Mouse (Mus musculus): ENCODE measurements around the gene Stom. TPM values are rescaled to one million over a fixed set of nuclear protein-coding genes. Genes with fewer than 3 reads are reported as not detected.
A peak's percentile ranks its signal among the peaks of the same experiment; 100 is the strongest.

Stom gene
- polyA plus RNA-seq, 1 experiment from 2014 or later, result 62.7 TPM

- no peak overlapping the region for H3K4me3 ChIP-seq (ENCODE audit: low read depth, low read length)
- no peak overlapping the region for H3K9ac ChIP-seq (ENCODE audit: low read length)
- peaks cover 19% of the 10 kb centered on the region for H3K4me1 ChIP-seq (replicated peaks; ENCODE audit: control insufficient read depth, insufficient read depth, low read length)
- H3K27ac ChIP-seq (ENCODE audit: low read depth), result peak overlapping the region; percentile 19; the same call in 1 of the 2 replicates
- 88% methylated on average over 3 of the region's 3 CpGs for WGBS
- no peak for DNase-seq (ENCODE audit: low spot score)
- peaks cover 15% of the 10 kb centered on the region for H3K27me3 ChIP-seq (replicated peaks; ENCODE audit: control insufficient read depth, insufficient read depth, low read length)
- no peaks in the 10 kb centered on the region for H3K36me3 ChIP-seq (ENCODE audit: control insufficient read depth, insufficient read depth, low read length)
- H3K4me2 ChIP-seq (ENCODE audit: low read length), result no peak overlapping the region
- no peaks in the 10 kb centered on the region for H3K9me3 ChIP-seq (ENCODE audit: control insufficient read depth, low read length)
- ATAC-seq (replicated peaks; ENCODE audit: low FRiP score, low TSS enrichment, low read depth), result no peak
These were observed 59.1 kb downstream of the Stom start for GRCm38 (mm10) chr2:35277686-35278085.

DNA sequence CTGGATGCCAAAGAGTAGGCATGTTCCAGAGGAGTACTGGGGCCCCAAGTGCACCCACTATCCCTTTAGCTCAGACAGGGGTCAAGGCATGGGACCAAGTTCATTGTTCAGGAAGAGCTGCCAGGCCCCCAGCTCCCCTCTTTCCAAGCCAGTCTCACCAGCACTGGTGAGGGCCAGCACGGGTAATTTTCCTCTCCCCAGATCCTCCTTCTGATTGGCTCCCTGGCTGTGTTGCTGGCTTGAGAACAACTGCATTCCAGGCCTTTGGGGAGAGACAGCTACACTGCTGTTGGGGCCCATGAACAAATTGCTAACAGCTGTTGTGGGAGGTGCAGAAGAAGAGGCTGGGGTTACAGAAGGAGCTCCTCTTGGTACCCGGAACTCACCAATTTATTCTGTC lies 63.2 kb downstream of the Stom start:
- no peak overlapping the region for H3K4me2 ChIP-seq (ENCODE audit: low read length)
- H3K27me3 ChIP-seq (replicated peaks; ENCODE audit: control insufficient read depth, insufficient read depth, low read length), result no peaks in the 10 kb centered on the region
- no peak overlapping the region for H3K4me3 ChIP-seq (ENCODE audit: low read depth, low read length)
- no peak overlapping the region for H3K9ac ChIP-seq (ENCODE audit: low read length)
- H3K9me3 ChIP-seq (ENCODE audit: control insufficient read depth, low read length), result no peaks in the 10 kb centered on the region
- peak overlapping the region; percentile 69; the same call in 1 of the 2 replicates for H3K27ac ChIP-seq (ENCODE audit: low read depth)
- peaks cover 31% of the 10 kb centered on the region for H3K4me1 ChIP-seq (replicated peaks; ENCODE audit: control insufficient read depth, insufficient read depth, low read length)
- DNase-seq (ENCODE audit: low spot score), result no peak
- no peaks in the 10 kb centered on the region for H3K36me3 ChIP-seq (ENCODE audit: control insufficient read depth, insufficient read depth, low read length)
- 21% methylated on average over 2 of the region's 2 CpGs for WGBS
- ATAC-seq (replicated peaks; ENCODE audit: low FRiP score, low TSS enrichment, low read depth), result no peak; the same call in 1 of the 2 replicates

- WGBS, result 86% methylated on average over 6 of the region's 6 CpGs
- no peaks in the 10 kb centered on the region for H3K27me3 ChIP-seq (replicated peaks; ENCODE audit: control insufficient read depth, insufficient read depth, low read length)
- DNase-seq (ENCODE audit: low spot score) (no peak), ATAC-seq (replicated peaks; ENCODE audit: low FRiP score, low TSS enrichment, low read depth) (no peak)
- no peak overlapping the region for H3K4me2 ChIP-seq (ENCODE audit: low read length)
- H3K9me3 ChIP-seq (ENCODE audit: control insufficient read depth, low read length), result no peaks in the 10 kb centered on the region
- H3K9ac ChIP-seq (ENCODE audit: low read length), result no peak overlapping the region
- peak overlapping the region; percentile 69; the same call in 1 of the 2 replicates for H3K27ac ChIP-seq (ENCODE audit: low read depth)
- H3K4me3 ChIP-seq (ENCODE audit: low read depth, low read length), result no peak overlapping the region
- no peaks in the 10 kb centered on the region for H3K36me3 ChIP-seq (ENCODE audit: control insufficient read depth, insufficient read depth, low read length)
- peaks cover 38% of the 10 kb centered on the region for H3K4me1 ChIP-seq (replicated peaks; ENCODE audit: control insufficient read depth, insufficient read depth, low read length)
These were observed 63.9 kb downstream of the Stom start for GRCm38 (mm10) chr2:35272881-35273280.

GRCm38 (mm10) chr2:35271817-35272216 lies 65.0 kb downstream of the Stom start:
- Histone ChIP-seq H3K9me3 (ENCODE audit: control insufficient read depth, low read length) (no peaks in the 10 kb centered on the region), H3K4me3 (ENCODE audit: low read depth, low read length) (no peak overlapping the region), H3K27ac (ENCODE audit: low read depth) (peak overlapping the region; percentile 51; the same call in 1 of the 2 replicates), H3K4me2 (ENCODE audit: low read length) (no peak overlapping the region), H3K27me3 (replicated peaks; ENCODE audit: control insufficient read depth, insufficient read depth, low read length) (no peaks in the 10 kb centered on the region), H3K4me1 (replicated peaks; ENCODE audit: control insufficient read depth, insufficient read depth, low read length) (peaks cover 45% of the 10 kb centered on the region), H3K9ac (ENCODE audit: low read length) (no peak overlapping the region), H3K36me3 (ENCODE audit: control insufficient read depth, insufficient read depth, low read length) (no peaks in the 10 kb centered on the region)
- no peak for DNase-seq (ENCODE audit: low spot score)
- no peak for ATAC-seq (replicated peaks; ENCODE audit: low FRiP score, low TSS enrichment, low read depth)
- 44% methylated on average over 2 of the region's 2 CpGs for WGBS

- Histone ChIP-seq H3K36me3 (ENCODE audit: control insufficient read depth, insufficient read depth, low read length) (no peaks in the 10 kb centered on the region), H3K4me1 (replicated peaks; ENCODE audit: control insufficient read depth, insufficient read depth, low read length) (peaks cover 57% of the 10 kb centered on the region), H3K4me3 (ENCODE audit: low read depth, low read length) (no peak overlapping the region), H3K9me3 (ENCODE audit: control insufficient read depth, low read length) (no peaks in the 10 kb centered on the region), H3K9ac (ENCODE audit: low read length) (no peak overlapping the region), H3K27me3 (replicated peaks; ENCODE audit: control insufficient read depth, insufficient read depth, low read length) (no peaks in the 10 kb centered on the region), H3K27ac (ENCODE audit: low read depth) (0 out of 2 replicates have a peak overlapping the region, but pooled peaks have one; percentile 2), H3K4me2 (ENCODE audit: low read length) (no peak overlapping the region)
- ATAC-seq (replicated peaks; ENCODE audit: low FRiP score, low TSS enrichment, low read depth) (no peak), DNase-seq (ENCODE audit: low spot score) (peak; percentile 74)
- WGBS, result 17% methylated on average over 10 of the region's 10 CpGs
These were observed 66.2 kb downstream of the Stom start for GRCm38 (mm10) chr2:35270531-35270984.

DNA sequence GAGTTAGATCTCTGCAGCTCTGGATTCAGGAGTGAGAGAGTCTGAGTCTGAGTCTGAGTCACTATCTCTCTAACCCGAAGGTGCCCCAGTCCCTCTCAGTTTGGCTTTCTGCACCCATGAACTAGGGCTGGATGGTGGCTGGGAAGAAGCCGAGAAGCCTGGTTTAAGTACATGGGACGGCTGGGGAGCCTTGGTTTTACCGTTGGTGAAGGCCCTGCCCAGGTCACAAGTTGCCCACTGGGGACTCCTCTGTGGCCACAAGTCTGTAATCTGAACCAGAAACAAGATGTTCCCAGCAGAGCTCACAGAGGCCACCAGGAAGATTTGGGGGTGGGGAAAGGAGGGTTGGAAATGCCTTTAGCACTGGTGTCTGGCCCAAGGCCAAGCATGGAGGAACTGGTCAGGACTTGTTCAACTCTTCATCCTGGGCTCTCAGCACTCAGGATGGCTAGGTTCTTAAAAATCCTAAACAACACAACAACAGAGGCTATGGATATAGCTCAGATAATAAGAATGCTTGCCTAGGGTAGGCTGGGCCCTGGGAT lies 67.0 kb downstream of the Stom start:
- H3K4me3 ChIP-seq (ENCODE audit: low read depth, low read length), result no peak overlapping the region
- ATAC-seq (replicated peaks; ENCODE audit: low FRiP score, low TSS enrichment, low read depth) (no peak), DNase-seq (ENCODE audit: low spot score) (no peak)
- WGBS, result 83% methylated on average over 4 of the region's 4 CpGs
- H3K27me3 ChIP-seq (replicated peaks; ENCODE audit: control insufficient read depth, insufficient read depth, low read length), result no peaks in the 10 kb centered on the region
- no peaks in the 10 kb centered on the region for H3K36me3 ChIP-seq (ENCODE audit: control insufficient read depth, insufficient read depth, low read length)
- no peaks in the 10 kb centered on the region for H3K9me3 ChIP-seq (ENCODE audit: control insufficient read depth, low read length)
- no peak overlapping the region for H3K9ac ChIP-seq (ENCODE audit: low read length)
- H3K4me2 ChIP-seq (ENCODE audit: low read length), result no peak overlapping the region
- no peak overlapping the region for H3K27ac ChIP-seq (ENCODE audit: low read depth)
- H3K4me1 ChIP-seq (replicated peaks; ENCODE audit: control insufficient read depth, insufficient read depth, low read length), result peaks cover 60% of the 10 kb centered on the region

GRCm38 (mm10) chr2:35269136-35269535 lies 67.6 kb downstream of the Stom start:
- ATAC-seq (replicated peaks; ENCODE audit: low FRiP score, low TSS enrichment, low read depth) (no peak), DNase-seq (ENCODE audit: low spot score) (no peak)
- Histone ChIP-seq H3K9me3 (ENCODE audit: control insufficient read depth, low read length) (no peaks in the 10 kb centered on the region), H3K27me3 (replicated peaks; ENCODE audit: control insufficient read depth, insufficient read depth, low read length) (no peaks in the 10 kb centered on the region), H3K4me3 (ENCODE audit: low read depth, low read length) (no peak overlapping the region), H3K9ac (ENCODE audit: low read length) (no peak overlapping the region), H3K27ac (ENCODE audit: low read depth) (0 out of 2 replicates have a peak overlapping the region, but pooled peaks have one; percentile 67), H3K36me3 (ENCODE audit: control insufficient read depth, insufficient read depth, low read length) (no peaks in the 10 kb centered on the region), H3K4me1 (replicated peaks; ENCODE audit: control insufficient read depth, insufficient read depth, low read length) (peaks cover 60% of the 10 kb centered on the region), H3K4me2 (ENCODE audit: low read length) (no peak overlapping the region)
- 86% methylated on average over 6 of the region's 6 CpGs for WGBS

- no peak overlapping the region for H3K4me3 ChIP-seq (ENCODE audit: low read depth, low read length)
- peaks cover 54% of the 10 kb centered on the region for H3K4me1 ChIP-seq (replicated peaks; ENCODE audit: control insufficient read depth, insufficient read depth, low read length)
- H3K9ac ChIP-seq (ENCODE audit: low read length), result no peak overlapping the region
- 0 out of 2 replicates have a peak overlapping the region, but pooled peaks have one; percentile 2 for H3K4me2 ChIP-seq (ENCODE audit: low read length)
- no peaks in the 10 kb centered on the region for H3K9me3 ChIP-seq (ENCODE audit: control insufficient read depth, low read length)
- no peaks in the 10 kb centered on the region for H3K27me3 ChIP-seq (replicated peaks; ENCODE audit: control insufficient read depth, insufficient read depth, low read length)
- H3K27ac ChIP-seq (ENCODE audit: low read depth), result peak overlapping the region; percentile 67
- WGBS, result 65% methylated on average over 10 of the region's 10 CpGs
- DNase-seq (ENCODE audit: low spot score) (peak; percentile 58), ATAC-seq (replicated peaks; ENCODE audit: low FRiP score, low TSS enrichment, low read depth) (peak; percentile 2; the same call in 1 of the 2 replicates)
- H3K36me3 ChIP-seq (ENCODE audit: control insufficient read depth, insufficient read depth, low read length), result no peaks in the 10 kb centered on the region
These were observed 68.8 kb downstream of the Stom start for GRCm38 (mm10) chr2:35267876-35268566.
